Mouse (Mus musculus): ENCODE measurements around the gene Lrrc42. TPM values are rescaled to one million over a fixed set of nuclear protein-coding genes. Genes with fewer than 3 reads are reported as not detected.

Gene Lrrc42
- total RNA-seq (2021) (10 to 100 TPM in 1 of 2 experiments, 1 to 10 TPM in 1; 9.6 to 10.1 TPM), polyA plus RNA-seq (2012; rRNA removed) (5.0 and 8.6 TPM in 2 replicates)
- long read RNA-seq, partial matches to known transcripts = 2 of 5 reads
- long read RNA-seq, other reads (novel, unspliced or antisense) = 2 of 5 reads

DNA sequence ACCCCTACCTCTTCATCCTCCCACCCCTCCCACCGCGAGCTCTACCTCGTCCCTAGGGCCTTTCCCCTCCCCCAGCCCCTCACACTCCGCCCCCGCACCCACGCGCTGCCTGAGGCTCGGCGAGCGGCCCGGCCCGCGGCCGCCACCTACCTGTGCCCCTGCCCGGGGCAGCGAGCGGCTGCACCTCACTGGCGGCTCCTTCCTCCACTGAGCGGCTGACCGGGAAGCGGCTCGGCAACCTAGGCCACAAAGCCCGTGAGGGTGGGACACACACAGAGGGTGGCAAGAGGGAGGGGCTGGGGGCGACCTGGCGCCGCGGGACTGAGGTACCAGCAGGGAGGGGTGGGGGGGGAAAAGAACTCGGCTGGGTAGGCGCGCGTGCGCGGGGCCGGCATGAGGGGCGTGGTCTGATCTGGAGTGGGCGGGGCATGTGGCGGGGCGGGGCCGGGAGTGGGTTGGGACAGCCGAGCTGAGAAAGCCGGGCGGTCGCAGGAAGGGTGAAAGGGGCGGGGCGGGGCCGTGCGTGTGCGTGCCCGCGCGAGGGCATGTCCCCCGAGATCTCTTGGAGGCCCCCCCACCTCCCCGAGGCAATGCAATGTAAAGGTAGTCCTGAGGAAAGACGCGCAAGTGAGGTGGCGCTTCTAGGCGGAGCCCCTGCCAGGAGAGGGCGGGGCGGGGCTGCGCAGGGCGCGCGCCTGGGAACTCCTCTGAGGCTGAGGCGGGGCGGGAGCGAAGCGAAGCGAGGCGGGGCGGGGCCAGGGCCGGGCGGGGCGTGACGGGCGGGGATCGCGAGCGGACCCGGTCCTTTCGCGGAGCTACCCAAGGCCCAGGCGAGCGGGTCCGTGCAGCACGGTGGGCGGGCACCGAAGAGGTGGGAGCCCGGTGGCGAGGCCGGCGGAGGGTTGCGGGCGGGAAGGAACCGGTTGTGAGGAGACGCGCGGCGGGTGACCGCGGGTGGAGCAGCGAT is at the start of gene Lrrc42, which contains the start of gene Hspb11:
TSS of gene Lrrc42 (minus strand) at position 408 of the 967 bp plus-strand sequence.
TSS of gene Hspb11 (plus strand) at position 469 of the 967 bp plus-strand sequence.
- intact Hi-C loops (cut with DNase I) = loop anchor here (1.0 to 10.0 kb wide), 5 partner anchors 61 to 631 kb away; partner anchors contain the start of genes 0610037L13Rik, Ndc1, Tceanc2 and Tmem59
- H3K79me2 ChIP-seq (replicated peaks; ENCODE audit: control insufficient read depth, insufficient read depth, low read length) = no peaks in the 10 kb centered on the region
- H3K27me3 ChIP-seq (ENCODE audit: control insufficient read depth, insufficient read depth, low read length) = no peaks in the 10 kb centered on the region
- WGBS = 1% methylated on average over 95 of the region's 101 CpGs
- H3K36me3 ChIP-seq (ENCODE audit: control insufficient read depth, insufficient read depth, low read length) = no peaks in the 10 kb centered on the region
- H3K9ac ChIP-seq (ENCODE audit: low read depth, low read length) = peak within 1 kb of the TSS; percentile 93
- peak within 1 kb of the TSS; percentile 64 for H3K4me3 ChIP-seq
- peak; percentile 93 to 96 for DNase-seq
- H3K4me1 ChIP-seq (ENCODE audit: control insufficient read depth, insufficient read depth, low read length) = peaks cover 2% of the 10 kb centered on the region; the same call in 1 of the 2 replicates
- peak within 1 kb of the TSS; percentile 85 for H3K27ac ChIP-seq
- peak; percentile 53 for TF ChIP-seq CTCF (IDR thresholded peaks at IDR 0.05)
- TF ChIP-seq POLR2A (IDR thresholded peaks at IDR 0.05; ENCODE audit: insufficient read depth, low read depth, low read length) = peak; percentile 59
- TF ChIP-seq EP300 (IDR thresholded peaks at IDR 0.05; ENCODE audit: insufficient read depth, low read depth, low read length) = no peak

- Histone ChIP-seq H3K9ac (ENCODE audit: low read depth, low read length) (no peak overlapping the region), H3K79me2 (replicated peaks; ENCODE audit: control insufficient read depth, insufficient read depth, low read length) (no peaks in the 10 kb centered on the region), H3K27me3 (ENCODE audit: control insufficient read depth, insufficient read depth, low read length) (no peaks in the 10 kb centered on the region), H3K36me3 (ENCODE audit: control insufficient read depth, insufficient read depth, low read length) (no peaks in the 10 kb centered on the region), H3K4me3 (no peak overlapping the region), H3K4me1 (ENCODE audit: control insufficient read depth, insufficient read depth, low read length) (no peaks in the 10 kb centered on the region), H3K27ac (no peak overlapping the region)
- 85% methylated on average over 4 of the region's 4 CpGs for WGBS
- DNase-seq = no peak
- intact Hi-C loops (cut with DNase I) = no loop called here
- TF ChIP-seq POLR2A (IDR thresholded peaks at IDR 0.05; ENCODE audit: insufficient read depth, low read depth, low read length) (no peak), CTCF (IDR thresholded peaks at IDR 0.05) (no peak)
These were observed 49.5 kb upstream of the Lrrc42 start for GRCm38 (mm10) chr4:107302832-107303231.

DNA sequence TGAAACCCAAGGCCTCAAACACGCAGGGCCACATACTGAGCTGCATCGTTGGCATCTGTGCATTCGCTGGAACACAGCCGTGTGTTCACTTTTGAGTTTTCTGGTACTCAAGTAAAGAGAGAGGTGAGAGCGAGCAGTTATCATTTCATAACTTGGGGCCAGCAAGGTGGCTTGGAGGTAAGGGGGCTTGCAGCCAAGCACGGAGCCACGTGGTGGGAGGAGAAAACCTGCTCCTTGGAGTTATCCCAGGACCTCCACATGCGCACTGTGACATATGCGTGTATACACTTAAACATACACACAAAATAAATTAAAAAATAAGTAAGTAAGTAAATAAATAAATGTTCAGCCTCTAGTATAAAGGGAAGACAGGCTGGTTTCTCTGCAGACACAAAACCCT is 48.9 kb upstream of the Lrrc42 start:
- no peaks in the 10 kb centered on the region for H3K36me3 ChIP-seq (ENCODE audit: control insufficient read depth, insufficient read depth, low read length)
- no peaks in the 10 kb centered on the region for H3K27me3 ChIP-seq (ENCODE audit: control insufficient read depth, insufficient read depth, low read length)
- no peak for TF ChIP-seq CTCF (IDR thresholded peaks at IDR 0.05)
- no peak for TF ChIP-seq POLR2A (IDR thresholded peaks at IDR 0.05; ENCODE audit: insufficient read depth, low read depth, low read length)
- TF ChIP-seq EP300 (IDR thresholded peaks at IDR 0.05; ENCODE audit: insufficient read depth, low read depth, low read length) = no peak
- DNase-seq = no peak
- intact Hi-C loops (cut with DNase I) = no loop called here
- H3K4me1 ChIP-seq (ENCODE audit: control insufficient read depth, insufficient read depth, low read length) = no peaks in the 10 kb centered on the region
- WGBS = 88% methylated on average over 9 of the region's 9 CpGs
- H3K4me3 ChIP-seq = no peak overlapping the region
- no peak overlapping the region for H3K27ac ChIP-seq
- H3K79me2 ChIP-seq (replicated peaks; ENCODE audit: control insufficient read depth, insufficient read depth, low read length) = no peaks in the 10 kb centered on the region
- no peak overlapping the region for H3K9ac ChIP-seq (ENCODE audit: low read depth, low read length)

DNA sequence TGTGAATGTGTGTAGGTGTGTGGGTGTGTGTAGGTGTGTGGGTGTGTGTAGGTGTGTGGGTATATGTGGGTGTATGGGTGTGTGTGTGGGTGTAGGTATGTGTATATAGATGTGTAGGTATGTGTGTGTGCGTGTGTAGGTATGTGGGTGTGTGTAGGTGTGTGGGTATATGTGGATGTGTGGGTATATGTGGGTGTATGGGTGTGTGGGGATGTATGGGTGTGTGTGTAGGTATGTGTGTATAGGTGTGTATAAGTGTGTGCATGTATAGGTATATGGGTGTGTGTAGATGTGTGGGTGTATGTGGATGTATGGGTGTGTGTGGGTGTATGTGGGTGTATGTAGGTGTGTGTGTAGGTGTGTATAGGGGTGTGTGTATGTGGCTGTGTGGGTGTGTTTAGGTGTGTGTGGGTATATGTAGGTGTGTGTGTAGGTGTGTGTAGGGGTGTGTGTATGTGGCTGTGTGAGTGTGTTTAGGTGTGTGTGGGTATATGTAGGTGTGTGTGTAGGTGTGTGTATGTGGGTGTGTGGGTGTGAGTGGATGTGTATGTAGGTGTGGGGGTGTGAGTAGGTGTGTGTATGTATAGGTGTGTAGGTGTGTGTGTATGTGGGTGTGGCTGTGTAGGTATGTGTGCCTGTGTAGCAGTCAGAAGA is 47.7 kb upstream of the Lrrc42 start:
- Histone ChIP-seq H3K4me1 (ENCODE audit: control insufficient read depth, insufficient read depth, low read length) (no peaks in the 10 kb centered on the region), H3K9ac (ENCODE audit: low read depth, low read length) (no peak overlapping the region), H3K79me2 (replicated peaks; ENCODE audit: control insufficient read depth, insufficient read depth, low read length) (no peaks in the 10 kb centered on the region), H3K4me3 (no peak overlapping the region), H3K27me3 (ENCODE audit: control insufficient read depth, insufficient read depth, low read length) (no peaks in the 10 kb centered on the region), H3K36me3 (ENCODE audit: control insufficient read depth, insufficient read depth, low read length) (no peaks in the 10 kb centered on the region), H3K27ac (no peak overlapping the region)
- no peak for DNase-seq
- intact Hi-C loops (cut with DNase I) = no loop called here
- 94% methylated on average over 1 of the region's 1 CpGs for WGBS
- TF ChIP-seq POLR2A (IDR thresholded peaks at IDR 0.05; ENCODE audit: insufficient read depth, low read depth, low read length) = no peak
- TF ChIP-seq CTCF (IDR thresholded peaks at IDR 0.05) = no peak
- no peak for TF ChIP-seq EP300 (IDR thresholded peaks at IDR 0.05; ENCODE audit: insufficient read depth, low read depth, low read length)

DNA sequence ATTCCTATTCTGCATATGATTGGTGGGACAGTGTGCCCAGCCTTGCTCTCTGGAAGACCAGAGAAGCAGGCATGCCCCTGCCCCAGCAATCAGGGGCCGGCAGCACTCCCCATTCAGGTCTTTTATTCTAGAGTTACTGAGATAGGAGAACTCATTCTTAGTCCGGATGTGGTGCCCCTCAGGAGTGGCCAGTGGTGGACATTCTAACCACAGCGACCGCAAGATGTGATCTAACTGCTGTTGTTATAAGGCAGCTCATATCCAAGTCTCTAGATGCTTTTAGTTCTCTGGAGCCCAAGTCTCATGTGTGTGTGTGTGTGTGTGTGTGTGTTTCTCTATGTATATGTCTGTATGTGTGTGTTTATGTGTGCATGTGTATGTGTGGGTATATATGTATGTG is 47.0 kb upstream of the Lrrc42 start:
- H3K27ac ChIP-seq = no peak overlapping the region
- WGBS = 69% methylated on average over 4 of the region's 4 CpGs
- DNase-seq = no peak
- no peaks in the 10 kb centered on the region for H3K79me2 ChIP-seq (replicated peaks; ENCODE audit: control insufficient read depth, insufficient read depth, low read length)
- TF ChIP-seq CTCF (IDR thresholded peaks at IDR 0.05) (no peak), POLR2A (IDR thresholded peaks at IDR 0.05; ENCODE audit: insufficient read depth, low read depth, low read length) (no peak), EP300 (IDR thresholded peaks at IDR 0.05; ENCODE audit: insufficient read depth, low read depth, low read length) (no peak)
- intact Hi-C loops (cut with DNase I) = no loop called here
- H3K36me3 ChIP-seq (ENCODE audit: control insufficient read depth, insufficient read depth, low read length) = no peaks in the 10 kb centered on the region
- no peaks in the 10 kb centered on the region for H3K27me3 ChIP-seq (ENCODE audit: control insufficient read depth, insufficient read depth, low read length)
- no peaks in the 10 kb centered on the region for H3K4me1 ChIP-seq (ENCODE audit: control insufficient read depth, insufficient read depth, low read length)
- H3K9ac ChIP-seq (ENCODE audit: low read depth, low read length) = no peak overlapping the region
- no peak overlapping the region for H3K4me3 ChIP-seq
